Mouse (Mus musculus) ES-E14 (cell line): ENCODE results near the gene Nf1.

Source experiments
- HCFC1 ChIP-seq: IDR thresholded peaks from 2 replicates; pipeline ENCODE4 v1.6.1; 2012; ENCODE audit warnings: low read length, inconsistent platforms, borderline replicate concordance; ENCODE audit not compliant: insufficient read depth
- ZC3H11A ChIP-seq: IDR thresholded peaks from 2 replicates; pipeline ENCODE4 v1.6.1; 2012; ENCODE audit warnings: low read depth, mild to moderate bottlenecking, inconsistent platforms, low read length, borderline replicate concordance
- ZNF384 ChIP-seq: IDR thresholded peaks from 2 replicates; pipeline ENCODE4 v1.6.1; 2012; ENCODE audit warnings: low read depth, low read length, inconsistent platforms

GRCm38 (mm10) chr11:79484721-79485120 is 145.2 kb downstream of the Nf1 start:
- TF ChIP-seq ZC3H11A (no peak), ZNF384 (no peak), HCFC1 (no peak)
